In genomic region chr14:46790303-46790702, GRCm38 (mm10) we compare ENCODE assay signal across 10 mouse cellular contexts. TPM values are rescaled to one million over a fixed set of nuclear protein-coding genes. Genes with fewer than 3 reads are reported as not detected.
DNase-seq lines count a peak whose midpoint lies in the region; ATAC-seq and TF ChIP-seq lines count a peak whose summit lies in the region.
"Had no signal": no experiment of that assay in that cellular context is flagged by ENCODE, and none has a peak within 500 bp of the region (broad histone marks: within the 10 kb centered on the region; RNA-seq: fewer than 3 reads in every experiment).

No protein-coding gene starts in this region.

- no peak overlapping the region for H3K4me3 ChIP-seq in heart, embryonic 10.5 days
- H3K4me3 ChIP-seq in cerebellum, adult 2 months (replicated peaks; ENCODE audit: insufficient read depth, low read depth, low read length) = no peak overlapping the region
- H3K4me3 ChIP-seq: neural tube, embryonic 13.5 days had no signal

- no peak for TF ChIP-seq POLR2A in cerebellum, adult 2 months (IDR thresholded peaks at IDR 0.05; ENCODE audit: borderline replicate concordance, insufficient read depth, low read length)

- no peak for DNase-seq in heart, embryonic 10.5 days (ENCODE audit: low spot score)
- no peak for DNase-seq in heart, adult 11 months
- DNase-seq in 416B (ENCODE audit: low read depth) (peak; percentile 77), ZHBTc4 (ENCODE audit: low read depth, low spot score) (peak; percentile 60)
- no peak for DNase-seq in right cerebral cortex, adult 2 months (ENCODE audit: low spot score in 2 of 2)
- DNase-seq in cerebellum, adult 2 months = no peak
- no peak for DNase-seq in left cerebral cortex, adult 8-10 months (ENCODE audit: low spot score in 2 of 2)

- ATAC-seq in megakaryocyte-erythroid progenitor cell, adult 5-6 weeks (replicated peaks; ENCODE audit: low FRiP score, low TSS enrichment, poor library complexity, severe bottlenecking) = peak; percentile 51

- peaks cover 27% of the 10 kb centered on the region for H3K4me1 ChIP-seq in heart, embryonic 10.5 days
- peaks cover 2% of the 10 kb centered on the region; the same call in 1 of the 2 replicates for H3K4me1 ChIP-seq in cerebellum, adult 2 months (ENCODE audit: control insufficient read depth, insufficient read depth, low read length)

- peak overlapping the region; percentile 39; the same call in 1 of the 2 replicates for H3K27ac ChIP-seq in heart, embryonic 10.5 days
- no peak overlapping the region for H3K27ac ChIP-seq in cerebellum, adult 2 months (ENCODE audit: insufficient read depth, low read length)
- H3K27ac ChIP-seq: neural tube, embryonic 13.5 days had no signal

- TF ChIP-seq CTCF in cerebellum, adult 2 months (IDR thresholded peaks at IDR 0.05; ENCODE audit: borderline replicate concordance, insufficient read depth, low read depth, low read length) = no peak

- no peaks in the 10 kb centered on the region for H3K9me3 ChIP-seq in heart, embryonic 10.5 days
- H3K9me3 ChIP-seq: neural tube, embryonic 13.5 days had no signal

- 75% methylated on average over 4 of the region's 4 CpGs for WGBS in heart, embryonic 10.5 days
- 67% methylated on average over 4 of the region's 4 CpGs for WGBS in cerebellum, adult 2 months

- peaks cover 3% of the 10 kb centered on the region; the same call in 1 of the 2 replicates for H3K36me3 ChIP-seq in heart, embryonic 10.5 days
- H3K36me3 ChIP-seq: neural tube, embryonic 13.5 days had no signal

- no peaks in the 10 kb centered on the region for H3K27me3 ChIP-seq in heart, embryonic 10.5 days (ENCODE audit: insufficient read depth, poor library complexity, severe bottlenecking)
- no peaks in the 10 kb centered on the region for H3K27me3 ChIP-seq in cerebellum, adult 2 months (ENCODE audit: control insufficient read depth, insufficient read depth, low read length)
- H3K27me3 ChIP-seq: neural tube, embryonic 13.5 days had no signal

RNA-seq across cellular contexts. Expression of gene Cnih1, which starts 2.1 kb away (rescaled TPM):
- 197 and 200 TPM in 2 replicates for polyA plus RNA-seq in heart, embryonic 10.5 days (2016; fragmentation: Nextera tagmentation; extraction: Ambion mirVana)
- total RNA-seq in megakaryocyte-erythroid progenitor cell, adult 5-6 weeks (2014; fragmentation: Nextera tagmentation) = 91.7 and 93.1 TPM in 2 replicates
- total RNA-seq in megakaryocyte-erythroid progenitor cell, adult 5-6 weeks (2017) = 56.0 and 72.4 TPM in 2 replicates
- polyA plus RNA-seq in cerebellum, adult 2 months (2012; rRNA removed) = 121 TPM in 2 replicates
- 10 to 100 TPM; 78.6 to 90.2 (median 83.1) TPM for total RNA-seq in left cerebral cortex, adult 8-10 months (2022)

RNA-seq across cellular contexts. Expression of gene Cdkn3, which starts 30.0 kb away (rescaled TPM):
- polyA plus RNA-seq in heart, embryonic 10.5 days (2016; fragmentation: Nextera tagmentation; extraction: Ambion mirVana) = 46.8 and 52.6 TPM in 2 replicates
- 11.7 and 17.5 TPM in 2 replicates for total RNA-seq in megakaryocyte-erythroid progenitor cell, adult 5-6 weeks (2014; fragmentation: Nextera tagmentation)
- 13.0 and 16.6 TPM in 2 replicates for total RNA-seq in megakaryocyte-erythroid progenitor cell, adult 5-6 weeks (2017)
- polyA plus RNA-seq in cerebellum, adult 2 months (2012; rRNA removed) = 0.36 and 0.78 TPM in 2 replicates
- total RNA-seq in left cerebral cortex, adult 8-10 months (2022) = 1 to 10 TPM in 2 of 4 experiments, under 1 TPM in 2; 0.74 to 3.1 (median 1.2) TPM
- total RNA-seq: liver, adult 2 months had no signal

RNA-seq across cellular contexts. Expression of gene Gmfb, which starts 31.7 kb away (rescaled TPM):
- 73.6 and 75.6 TPM in 2 replicates for polyA plus RNA-seq in heart, embryonic 10.5 days (2016; fragmentation: Nextera tagmentation; extraction: Ambion mirVana)
- 51.5 and 57.9 TPM in 2 replicates for total RNA-seq in megakaryocyte-erythroid progenitor cell, adult 5-6 weeks (2014; fragmentation: Nextera tagmentation)
- total RNA-seq in megakaryocyte-erythroid progenitor cell, adult 5-6 weeks (2017) = 84.5 and 101 TPM in 2 replicates
- polyA plus RNA-seq in cerebellum, adult 2 months (2012; rRNA removed) = 66.4 and 67.7 TPM in 2 replicates
- total RNA-seq in left cerebral cortex, adult 8-10 months (2022) = 100 to 1,000 TPM; 125 to 141 (median 132) TPM

RNA-seq across cellular contexts. Expression of gene Cgrrf1, which starts 41.6 kb away (rescaled TPM):
- 30.1 and 33.8 TPM in 2 replicates for polyA plus RNA-seq in heart, embryonic 10.5 days (2016; fragmentation: Nextera tagmentation; extraction: Ambion mirVana)
- total RNA-seq in megakaryocyte-erythroid progenitor cell, adult 5-6 weeks (2014; fragmentation: Nextera tagmentation) = 21.1 and 21.5 TPM in 2 replicates
- 7.8 and 18.8 TPM in 2 replicates for total RNA-seq in megakaryocyte-erythroid progenitor cell, adult 5-6 weeks (2017)
- 63.4 and 63.6 TPM in 2 replicates for polyA plus RNA-seq in cerebellum, adult 2 months (2012; rRNA removed)
- total RNA-seq in left cerebral cortex, adult 8-10 months (2022) = 10 to 100 TPM; 31.6 to 38.2 (median 31.9) TPM

Comparison
In these comparisons a context has a peak if more than half of its experiments do, and no peak if none do; other contexts are left out.
1. DNase-seq: peak in 416B (single experiment) and ZHBTc4 (single experiment); none in heart, embryonic 10.5 days (single experiment), heart, adult 11 months (single experiment), right cerebral cortex, adult 2 months (0 of 2), cerebellum, adult 2 months (0 of 2) and left cerebral cortex, adult 8-10 months (0 of 2).